Mouse (Mus musculus): ENCODE data around the gene Sval3.

The Sval3 gene

DNA sequence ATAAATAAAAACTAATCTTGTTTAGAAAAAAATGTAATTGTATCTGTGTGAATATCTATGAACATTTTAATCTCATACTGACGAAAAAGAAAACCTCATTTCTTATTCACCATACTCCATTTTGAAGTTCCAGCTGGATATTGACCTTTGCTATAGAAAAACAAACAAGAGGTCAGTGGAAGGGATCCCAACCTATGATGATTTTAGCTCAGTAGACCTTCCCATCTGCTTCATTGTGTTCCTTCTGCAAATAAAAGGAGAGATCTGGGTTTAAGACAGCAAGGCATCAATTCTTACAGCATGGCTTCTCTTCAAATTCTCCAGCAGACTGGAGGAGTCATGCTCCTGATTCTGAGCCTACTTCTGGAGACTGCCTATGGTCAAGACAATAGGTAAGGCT is at the start of gene Sval3:
Gene Sval3, plus strand, starts transcription at position 301 of the 400 bp plus-strand sequence.
- no peak for DNase-seq (ENCODE audit: low spot score in 2 of 2)

DNA sequence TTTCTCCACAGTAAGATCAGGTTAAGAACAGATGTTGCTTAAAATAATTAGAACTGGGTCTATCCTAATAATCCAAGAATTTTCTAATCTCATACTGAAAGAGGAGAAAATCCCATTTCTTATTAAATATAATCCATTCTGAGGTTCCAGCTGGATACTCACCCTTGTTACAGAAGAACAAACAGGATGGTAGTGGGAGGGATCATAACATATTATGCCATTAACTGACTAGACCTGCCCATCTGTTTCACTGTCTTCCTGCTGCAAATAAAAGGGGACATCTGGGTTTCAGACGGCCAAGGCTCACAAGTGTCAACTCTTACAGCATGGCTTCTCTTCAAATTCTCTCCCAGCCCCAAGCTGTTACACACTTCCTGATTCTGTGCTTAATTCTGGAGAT is 16.6 kb upstream of the Sval3 start, which contains the start of gene Sval1:
Gene Sval1, plus strand, starts transcription at position 301 of the 400 bp plus-strand sequence.
- DNase-seq (ENCODE audit: low spot score in 2 of 2), result no peak
